Mouse (Mus musculus) ES-E14 (cell line): ENCODE measurements around the gene Dnaaf1.

Experiments
- HCFC1 ChIP-seq: IDR thresholded peaks from 2 replicates; pipeline ENCODE4 v1.6.1; 2012; ENCODE audit warnings: low read length, inconsistent platforms, borderline replicate concordance; ENCODE audit not compliant: insufficient read depth
- ZC3H11A ChIP-seq: IDR thresholded peaks from 2 replicates; pipeline ENCODE4 v1.6.1; 2012; ENCODE audit warnings: low read depth, mild to moderate bottlenecking, inconsistent platforms, low read length, borderline replicate concordance

- no peak for TF ChIP-seq HCFC1
- no peak for TF ChIP-seq ZC3H11A
Measured at GRCm38 (mm10) chr8:119617586-119617985, 42.6 kb downstream of the Dnaaf1 start.
